Mouse (Mus musculus) central nervous system, embryonic 14 days (tissue): ENCODE data around the gene Il12b. TPM values are rescaled to one million over a fixed set of nuclear protein-coding genes. Genes with fewer than 3 reads are reported as not detected.

ENCODE experiments used
- polyA plus RNA-seq: library from polyadenylated mRNA; depleted of rRNA; stranded (reverse); fragments of >200 nt; gene quantifications from 2 replicates; pipeline ENCODE4 v1.2.3, GENCODE M21; 2012; rRNA removed

The Il12b gene
- polyA plus RNA-seq: 0.06 TPM in 1 of 2 replicates, not detected in the other

DNA sequence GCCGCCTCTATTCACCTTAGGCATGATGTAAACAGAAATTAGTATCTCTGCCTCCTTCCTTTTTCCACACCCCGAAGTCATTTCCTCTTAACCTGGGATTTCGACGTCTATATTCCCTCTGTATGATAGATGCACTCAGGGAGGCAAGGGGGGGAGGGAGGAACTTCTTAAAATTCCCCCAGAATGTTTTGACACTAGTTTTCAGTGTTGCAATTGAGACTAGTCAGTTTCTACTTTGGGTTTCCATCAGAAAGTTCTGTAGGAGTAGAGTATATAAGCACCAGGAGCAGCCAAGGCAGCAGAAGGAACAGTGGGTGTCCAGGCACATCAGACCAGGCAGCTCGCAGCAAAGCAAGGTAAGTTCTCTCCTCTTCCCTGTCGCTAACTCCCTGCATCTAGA is at the start of gene Il12b:
Gene Il12b, plus strand, starts transcription at position 301 of the 400 bp plus-strand sequence.

Other genes starting within 250 kb of the Il12b start
- gene Ublcp1, start 70.4 kb downstream of the Il12b start, polyA plus RNA-seq: 64.0 and 69.2 TPM in 2 replicates
- 121 TPM in 2 replicates for gene Rnf145, start 118.9 kb downstream of the Il12b start, polyA plus RNA-seq
- gene Ebf1, start 217.3 kb downstream of the Il12b start, polyA plus RNA-seq: 35.2 and 43.5 TPM in 2 replicates